Mouse (Mus musculus) kidney, postnatal 10 days (tissue): ENCODE results near the gene Tmem150c.

Source experiments
- DNase-seq: peaks from one replicate; pipeline ENCODE4 v3.0.0; 2021; ENCODE audit warnings: mixed read lengths

Gene Tmem150c

GRCm38 (mm10) chr5:100166591-100167491 is 7.2 kb upstream of the Tmem150c start:
- peak; percentile 72 for DNase-seq

- peak; percentile 37 for DNase-seq
Observed at GRCm38 (mm10) chr5:100163368-100163767, 3.8 kb upstream of the Tmem150c start.

- no peak for DNase-seq
Observed at GRCm38 (mm10) chr5:100162857-100163256, 3.2 kb upstream of the Tmem150c start.

GRCm38 (mm10) chr5:100162053-100162452 is 2.4 kb upstream of the Tmem150c start:
- no peak for DNase-seq

GRCm38 (mm10) chr5:100158791-100159637 is 594 bp downstream of the Tmem150c start:
- peak; percentile 61 for DNase-seq

- peak; percentile 31 for DNase-seq
Observed at GRCm38 (mm10) chr5:100158301-100158700, 1.3 kb downstream of the Tmem150c start.

- DNase-seq: no peak
Observed at GRCm38 (mm10) chr5:100155646-100156045, 4.0 kb downstream of the Tmem150c start.

- DNase-seq: peak; percentile 41
Observed at GRCm38 (mm10) chr5:100149967-100150366, 9.6 kb downstream of the Tmem150c start.

GRCm38 (mm10) chr5:100144836-100145235 is 14.8 kb downstream of the Tmem150c start:
- no peak for DNase-seq

GRCm38 (mm10) chr5:100127283-100127682 is 32.3 kb downstream of the Tmem150c start:
- peak; percentile 62 for DNase-seq

GRCm38 (mm10) chr5:100125409-100126123 is 34.0 kb downstream of the Tmem150c start:
- no peak for DNase-seq

GRCm38 (mm10) chr5:100124530-100124929 is 35.1 kb downstream of the Tmem150c start:
- no peak for DNase-seq

GRCm38 (mm10) chr5:100123283-100123682 is 36.3 kb downstream of the Tmem150c start:
- no peak for DNase-seq

GRCm38 (mm10) chr5:100121170-100121569 is 38.4 kb downstream of the Tmem150c start:
- no peak for DNase-seq

- no peak for DNase-seq
Observed at GRCm38 (mm10) chr5:100120711-100121141, 38.9 kb downstream of the Tmem150c start.

GRCm38 (mm10) chr5:100119331-100119730 is 40.3 kb downstream of the Tmem150c start:
- DNase-seq: no peak

- DNase-seq: no peak
Observed at GRCm38 (mm10) chr5:100113403-100113802, 46.2 kb downstream of the Tmem150c start.

- no peak for DNase-seq
Observed at GRCm38 (mm10) chr5:100110581-100110980, 49.0 kb downstream of the Tmem150c start.

GRCm38 (mm10) chr5:100109543-100110282 is 49.9 kb downstream of the Tmem150c start:
- DNase-seq: peak; percentile 65

- DNase-seq: no peak
Observed at GRCm38 (mm10) chr5:100108866-100109265, 50.7 kb downstream of the Tmem150c start.

GRCm38 (mm10) chr5:100102395-100102794 is 57.2 kb downstream of the Tmem150c start:
- no peak for DNase-seq

- DNase-seq: no peak
Observed at GRCm38 (mm10) chr5:100097967-100098366, 61.6 kb downstream of the Tmem150c start.
